Mouse (Mus musculus): ENCODE results near the gene Olfr157. TPM values are rescaled to one million over a fixed set of nuclear protein-coding genes. Genes with fewer than 3 reads are reported as not detected.
"Not testable (repeated sequence)": the region's sequence is repeated elsewhere in the genome, so short reads cannot be mapped to it uniquely, and the experiment has no call there.

Gene Olfr157
- total RNA-seq, 2 experiments from 2014 or later: not detected

- no peak overlapping the region for H3K27ac ChIP-seq
- DNase-seq (ENCODE audit: extremely low spot score in 1 of 2, low spot score in 2 of 2): no peak
- no peak for TF ChIP-seq CTCF (IDR thresholded peaks at IDR 0.05)
- H3K4me3 ChIP-seq: no peak overlapping the region
- intact Hi-C loops (cut with DNase I): loop anchor here (2.0 kb wide), 4 partner anchors 35 to 229 kb away; partner anchors contain the start of gene Npr2
Observed at GRCm38 (mm10) chr4:43859886-43860285, 19.9 kb upstream of the Olfr157 start.

- DNase-seq (ENCODE audit: extremely low spot score in 1 of 2, low spot score in 2 of 2): no peak
- Histone ChIP-seq H3K4me3 (no peak overlapping the region), H3K27ac (no peak overlapping the region)
- intact Hi-C loops (cut with DNase I): no loop called here
- TF ChIP-seq CTCF (IDR thresholded peaks at IDR 0.05): no peak
Observed at GRCm38 (mm10) chr4:43854101-43854500, 14.1 kb upstream of the Olfr157 start.

GRCm38 (mm10) chr4:43851265-43851664, 11.3 kb upstream of the Olfr157 start, which contains the start of gene Olfr155:
Gene Olfr155, plus strand, starts transcription at chr4:43851565.
- no peak for TF ChIP-seq CTCF (IDR thresholded peaks at IDR 0.05)
- intact Hi-C loops (cut with DNase I): no loop called here
- no peak for DNase-seq (ENCODE audit: extremely low spot score in 1 of 2, low spot score in 2 of 2)
- H3K27ac ChIP-seq: no peak within 1 kb of the TSS
- H3K4me3 ChIP-seq: no peak within 1 kb of the TSS

- intact Hi-C loops (cut with DNase I): no loop called here
- no peak for DNase-seq (ENCODE audit: extremely low spot score in 1 of 2, low spot score in 2 of 2)
- no peak for TF ChIP-seq CTCF (IDR thresholded peaks at IDR 0.05)
Observed at GRCm38 (mm10) chr4:43838326-43838725, 1.7 kb downstream of the Olfr157 start.

GRCm38 (mm10) chr4:43834749-43835148, 5.3 kb downstream of the Olfr157 start:
- intact Hi-C loops (cut with DNase I): no loop called here
- Histone ChIP-seq H3K27ac (no peak overlapping the region), H3K4me3 (no peak overlapping the region)
- DNase-seq (ENCODE audit: extremely low spot score in 1 of 2, low spot score in 2 of 2): no peak
- no peak for TF ChIP-seq CTCF (IDR thresholded peaks at IDR 0.05)

More at GRCm38 (mm10) chr4:43838326-43838725, 1.7 kb downstream of the Olfr157 start:
- no peak overlapping the region for H3K4me3 ChIP-seq
- H3K27ac ChIP-seq: no peak overlapping the region

- intact Hi-C loops (cut with DNase I): no loop called here
- TF ChIP-seq CTCF (IDR thresholded peaks at IDR 0.05): no peak
- no peak for DNase-seq (ENCODE audit: extremely low spot score in 1 of 2, low spot score in 2 of 2)
- Histone ChIP-seq H3K27ac (no peak overlapping the region), H3K4me3 (no peak overlapping the region)
Observed at GRCm38 (mm10) chr4:43833752-43834151, 6.2 kb downstream of the Olfr157 start.

- no peak for DNase-seq (ENCODE audit: extremely low spot score in 1 of 2, low spot score in 2 of 2)
- intact Hi-C loops (cut with DNase I): no loop called here
- no peak overlapping the region for H3K27ac ChIP-seq
- no peak overlapping the region for H3K4me3 ChIP-seq
- no peak; the same call in 1 of the 2 replicates for TF ChIP-seq CTCF (IDR thresholded peaks at IDR 0.05)
Observed at GRCm38 (mm10) chr4:43832031-43832430, 8.0 kb downstream of the Olfr157 start.

- Histone ChIP-seq H3K27ac (no peak overlapping the region), H3K4me3 (no peak overlapping the region)
- intact Hi-C loops (cut with DNase I): no loop called here
- TF ChIP-seq CTCF (IDR thresholded peaks at IDR 0.05): no peak
- DNase-seq (ENCODE audit: extremely low spot score in 1 of 2, low spot score in 2 of 2): no peak
Observed at GRCm38 (mm10) chr4:43828806-43829205, 11.2 kb downstream of the Olfr157 start.

- H3K4me3 ChIP-seq: no peak within 1 kb of the TSS
- TF ChIP-seq CTCF (IDR thresholded peaks at IDR 0.05): peak; percentile 47
- intact Hi-C loops (cut with DNase I): loop anchor here (2.0 kb wide), 1 partner anchor 37 kb away; no protein-coding TSS in a partner anchor
- no peak for DNase-seq (ENCODE audit: extremely low spot score in 1 of 2, low spot score in 2 of 2)
- no peak within 1 kb of the TSS for H3K27ac ChIP-seq
Observed at GRCm38 (mm10) chr4:43823845-43824337, 16.1 kb downstream of the Olfr157 start, which contains the start of gene Olfr156. Gene Olfr156, minus strand, starts transcription at chr4:43823895.

- H3K4me3 ChIP-seq: no peak overlapping the region
- H3K27ac ChIP-seq: no peak overlapping the region
- DNase-seq (ENCODE audit: extremely low spot score in 1 of 2, low spot score in 2 of 2): peak in 1 of 2 experiments; percentile 11
- TF ChIP-seq CTCF (IDR thresholded peaks at IDR 0.05): no peak
- intact Hi-C loops (cut with DNase I): no loop called here
Observed at GRCm38 (mm10) chr4:43822896-43823550, 17.0 kb downstream of the Olfr157 start.

- no peak for DNase-seq (ENCODE audit: extremely low spot score in 1 of 2, low spot score in 2 of 2)
- H3K27ac ChIP-seq: no peak overlapping the region
- no peak for TF ChIP-seq CTCF (IDR thresholded peaks at IDR 0.05)
- intact Hi-C loops (cut with DNase I): no loop called here
- no peak overlapping the region for H3K4me3 ChIP-seq
Observed at GRCm38 (mm10) chr4:43798936-43799335, 41.1 kb downstream of the Olfr157 start.

GRCm38 (mm10) chr4:43795844-43796243, 44.2 kb downstream of the Olfr157 start:
- DNase-seq (ENCODE audit: extremely low spot score in 1 of 2, low spot score in 2 of 2); H3K4me3 ChIP-seq; intact Hi-C loops (cut with DNase I); H3K27ac ChIP-seq: not testable (repeated sequence)

GRCm38 (mm10) chr4:43795296-43795695, 44.7 kb downstream of the Olfr157 start:
- intact Hi-C loops (cut with DNase I): no loop called here

More at GRCm38 (mm10) chr4:43795296-43795695, 44.7 kb downstream of the Olfr157 start:
- H3K4me3 ChIP-seq: no peak overlapping the region
- DNase-seq (ENCODE audit: extremely low spot score in 1 of 2, low spot score in 2 of 2): no peak
- no peak overlapping the region for H3K27ac ChIP-seq
- TF ChIP-seq CTCF (IDR thresholded peaks at IDR 0.05): no peak

Other genes with a start within 250 kb of the Olfr157 start
- gene Npr2, start 208.3 kb downstream of the Olfr157 start, total RNA-seq (2021): 10 to 100 TPM; 60.9 to 62.0 TPM
- 1 to 10 TPM in 1 of 2 experiments, under 1 TPM in 1; 0.95 to 1.6 TPM for gene Spag8, start 186.6 kb downstream of the Olfr157 start, total RNA-seq (2021)
- 10 to 100 TPM; 30.9 to 33.5 TPM for gene Hint2, start 183.7 kb downstream of the Olfr157 start, total RNA-seq (2021)
- gene Tmem8b, start 171.2 kb downstream of the Olfr157 start, total RNA-seq (2021): 10 to 100 TPM; 63.1 to 66.2 TPM
- gene Fam221b, start 171.1 kb downstream of the Olfr157 start, total RNA-seq (2021): 1 to 10 TPM; 1.8 to 2.2 TPM
- not detected for gene Olfr70, start 139.4 kb downstream of the Olfr157 start, total RNA-seq (2021)
- gene Olfr71, start 129.9 kb downstream of the Olfr157 start, total RNA-seq (2021): not detected
- gene Hrct1, start 113.0 kb downstream of the Olfr157 start, total RNA-seq (2021): 1 to 10 TPM in 1 of 2 experiments, under 1 TPM in 1; 0.87 to 1.1 TPM
- gene Spaar, start 110.2 kb downstream of the Olfr157 start, total RNA-seq (2021): under 1 TPM; 0.63 to 1.00 TPM
- not detected for gene Olfr159, start 69.2 kb downstream of the Olfr157 start, total RNA-seq (2021)
- gene Olfr156, start 16.3 kb downstream of the Olfr157 start, total RNA-seq (2021): not detected
- gene Olfr155, start 11.4 kb upstream of the Olfr157 start, total RNA-seq (2021): not detected
- 1 to 10 TPM; 7.6 to 8.6 TPM for gene Reck, start 35.3 kb upstream of the Olfr157 start, total RNA-seq (2021)
- gene Glipr2, start 117.2 kb upstream of the Olfr157 start, total RNA-seq (2021): 1 to 10 TPM; 3.4 to 3.7 TPM
- gene Ccin, start 143.3 kb upstream of the Olfr157 start, total RNA-seq (2021): not detected
- gene Clta, start 164.3 kb upstream of the Olfr157 start, total RNA-seq (2021): 100 to 1,000 TPM; 269 to 274 TPM
- gene Gne, start 244.0 kb upstream of the Olfr157 start, total RNA-seq (2021): 10 to 100 TPM; 47.6 to 51.8 TPM

All from left cerebral cortex, adult 2 months (tissue).